Mouse (Mus musculus): ENCODE results near the gene Zfp92. TPM values are rescaled to one million over a fixed set of nuclear protein-coding genes. Genes with fewer than 3 reads are reported as not detected.
A peak's percentile ranks its signal among the peaks of the same experiment; 100 is the strongest.

Zfp92 gene
- polyA plus RNA-seq, 1 experiment from 2014 or later, result 0.45 TPM

GRCm38 (mm10) chrX:73468330-73468729, 57.4 kb downstream of the Zfp92 start:
- WGBS, result 71% methylated on average over 3 of the region's 3 CpGs
- no peak overlapping the region for H3K9ac ChIP-seq (ENCODE audit: low read depth, low read length)
- no peak overlapping the region for H3K4me2 ChIP-seq (ENCODE audit: low read depth, low read length)
- no peaks in the 10 kb centered on the region; the same call in 1 of the 2 replicates for H3K27me3 ChIP-seq (replicated peaks; ENCODE audit: control insufficient read depth, insufficient read depth, low read length)
- H3K27ac ChIP-seq (ENCODE audit: low read length), result 0 out of 2 replicates have a peak overlapping the region, but pooled peaks have one; percentile 66
- H3K4me1 ChIP-seq (ENCODE audit: control insufficient read depth, insufficient read depth, low read length), result no peaks in the 10 kb centered on the region
- no peaks in the 10 kb centered on the region for H3K9me3 ChIP-seq (ENCODE audit: control insufficient read depth, low read length)
- no peak overlapping the region for H3K4me3 ChIP-seq (ENCODE audit: low read length)
- no peaks in the 10 kb centered on the region for H3K36me3 ChIP-seq (ENCODE audit: control insufficient read depth, insufficient read depth, low read length)
- peak; percentile 71 for ATAC-seq

DNA sequence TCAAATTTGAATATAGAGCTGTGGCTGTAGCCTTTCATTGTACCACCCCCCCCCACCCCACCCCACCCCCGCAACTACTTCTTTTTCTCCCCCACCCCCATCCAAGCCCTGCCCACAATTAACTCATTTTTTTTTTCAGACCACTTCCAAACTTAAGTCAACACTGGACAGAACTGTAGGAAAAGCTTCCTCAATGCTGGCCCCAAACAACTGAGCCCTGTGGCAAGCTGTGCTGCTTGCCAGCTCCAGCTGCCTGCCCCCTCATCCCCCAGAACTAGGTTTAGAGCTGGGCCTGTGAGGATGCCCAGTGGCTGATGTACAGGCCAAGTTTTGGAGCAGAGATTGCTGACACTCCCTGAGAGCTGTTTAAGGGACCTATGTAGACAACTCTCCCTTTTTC, 57.9 kb downstream of the Zfp92 start:
- H3K9ac ChIP-seq (ENCODE audit: low read depth, low read length), result no peak overlapping the region
- peak overlapping the region; percentile 37; the same call in 1 of the 2 replicates for H3K27ac ChIP-seq (ENCODE audit: low read length)
- no peaks in the 10 kb centered on the region; the same call in 1 of the 2 replicates for H3K27me3 ChIP-seq (replicated peaks; ENCODE audit: control insufficient read depth, insufficient read depth, low read length)
- H3K9me3 ChIP-seq (ENCODE audit: control insufficient read depth, low read length), result no peaks in the 10 kb centered on the region
- 53% methylated on average over 1 of the region's 1 CpGs for WGBS
- no peak; the same call in 1 of the 2 replicates for ATAC-seq
- H3K4me1 ChIP-seq (ENCODE audit: control insufficient read depth, insufficient read depth, low read length), result no peaks in the 10 kb centered on the region
- no peak overlapping the region for H3K4me2 ChIP-seq (ENCODE audit: low read depth, low read length)
- no peak overlapping the region for H3K4me3 ChIP-seq (ENCODE audit: low read length)
- H3K36me3 ChIP-seq (ENCODE audit: control insufficient read depth, insufficient read depth, low read length), result no peaks in the 10 kb centered on the region

DNA sequence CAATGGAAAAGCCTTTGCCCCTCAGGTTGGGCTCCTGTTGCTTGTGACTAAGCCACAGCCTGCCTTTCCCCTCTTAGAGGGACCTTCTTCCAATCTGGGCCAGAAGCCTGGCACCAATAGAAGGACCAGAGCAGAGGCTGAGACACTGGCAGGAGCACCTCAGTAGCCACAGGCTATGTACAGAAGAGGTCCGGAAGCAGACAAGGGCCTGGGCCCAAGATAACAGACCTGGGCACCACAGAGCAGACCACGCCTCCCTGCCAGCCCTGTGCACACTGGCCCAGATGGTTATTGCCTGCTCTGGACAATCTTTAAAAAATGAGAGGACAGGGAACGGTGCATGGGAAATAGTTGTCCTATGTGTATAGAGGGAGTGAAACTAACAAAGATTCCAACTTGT, 60.9 kb downstream of the Zfp92 start:
- Histone ChIP-seq H3K9ac (ENCODE audit: low read depth, low read length) (no peak overlapping the region), H3K9me3 (ENCODE audit: control insufficient read depth, low read length) (no peaks in the 10 kb centered on the region), H3K4me1 (ENCODE audit: control insufficient read depth, insufficient read depth, low read length) (peaks cover 3% of the 10 kb centered on the region; the same call in 1 of the 2 replicates), H3K27me3 (replicated peaks; ENCODE audit: control insufficient read depth, insufficient read depth, low read length) (no peaks in the 10 kb centered on the region; the same call in 1 of the 2 replicates), H3K36me3 (ENCODE audit: control insufficient read depth, insufficient read depth, low read length) (no peaks in the 10 kb centered on the region), H3K27ac (ENCODE audit: low read length) (no peak overlapping the region), H3K4me2 (ENCODE audit: low read depth, low read length) (no peak overlapping the region), H3K4me3 (ENCODE audit: low read length) (no peak overlapping the region)
- ATAC-seq, result no peak
- 82% methylated on average over 3 of the region's 3 CpGs for WGBS

DNA sequence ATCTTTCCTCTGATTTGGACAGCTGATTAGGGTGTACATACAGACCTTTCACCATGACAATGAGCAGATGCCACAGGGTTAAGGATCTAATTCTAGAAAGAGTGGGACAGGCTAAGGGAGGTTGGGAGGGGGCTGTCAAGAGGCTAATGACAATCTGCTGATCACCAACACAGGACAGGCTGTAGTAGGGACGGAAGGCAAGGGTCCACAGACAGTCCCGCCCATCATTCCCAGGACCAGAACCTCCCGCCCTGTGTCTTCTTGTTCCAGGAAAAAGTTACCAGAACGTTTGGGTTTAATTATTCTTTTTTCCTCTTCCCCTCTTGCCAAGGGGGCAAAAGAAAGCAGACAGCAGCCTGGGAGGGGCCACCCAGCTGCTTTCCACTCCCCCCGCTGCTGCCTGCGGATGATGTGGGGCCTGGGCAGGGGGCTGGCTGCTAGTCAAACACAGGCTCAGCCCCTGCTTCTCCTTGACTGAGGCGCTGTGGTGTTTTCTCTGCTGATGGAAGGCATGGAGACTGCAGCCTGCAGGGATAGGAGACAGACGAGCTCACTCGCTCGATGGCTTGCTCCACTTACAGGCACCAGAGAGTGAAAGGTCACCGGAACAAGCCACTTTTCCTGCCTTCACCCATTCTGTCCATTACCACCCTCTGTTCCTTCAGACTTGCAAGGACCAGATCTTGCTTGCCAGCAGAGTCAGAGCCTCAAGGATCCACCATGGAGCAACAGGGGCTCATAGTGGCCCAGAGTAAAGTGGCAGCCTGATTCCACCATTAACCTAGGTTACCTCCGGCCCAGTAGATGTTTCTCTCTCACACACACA, 63.7 kb downstream of the Zfp92 start:
- Histone ChIP-seq H3K4me1 (ENCODE audit: control insufficient read depth, insufficient read depth, low read length) (peaks cover 3% of the 10 kb centered on the region; the same call in 1 of the 2 replicates), H3K4me3 (ENCODE audit: low read length) (no peak overlapping the region), H3K4me2 (ENCODE audit: low read depth, low read length) (no peak overlapping the region), H3K27ac (ENCODE audit: low read length) (peak overlapping the region; percentile 54), H3K9ac (ENCODE audit: low read depth, low read length) (no peak overlapping the region), H3K9me3 (ENCODE audit: control insufficient read depth, low read length) (no peaks in the 10 kb centered on the region), H3K36me3 (ENCODE audit: control insufficient read depth, insufficient read depth, low read length) (no peaks in the 10 kb centered on the region), H3K27me3 (replicated peaks; ENCODE audit: control insufficient read depth, insufficient read depth, low read length) (peaks cover 2% of the 10 kb centered on the region; the same call in 1 of the 2 replicates)
- ATAC-seq, result peak; percentile 62
- WGBS, result 47% methylated on average over 12 of the region's 12 CpGs

DNA sequence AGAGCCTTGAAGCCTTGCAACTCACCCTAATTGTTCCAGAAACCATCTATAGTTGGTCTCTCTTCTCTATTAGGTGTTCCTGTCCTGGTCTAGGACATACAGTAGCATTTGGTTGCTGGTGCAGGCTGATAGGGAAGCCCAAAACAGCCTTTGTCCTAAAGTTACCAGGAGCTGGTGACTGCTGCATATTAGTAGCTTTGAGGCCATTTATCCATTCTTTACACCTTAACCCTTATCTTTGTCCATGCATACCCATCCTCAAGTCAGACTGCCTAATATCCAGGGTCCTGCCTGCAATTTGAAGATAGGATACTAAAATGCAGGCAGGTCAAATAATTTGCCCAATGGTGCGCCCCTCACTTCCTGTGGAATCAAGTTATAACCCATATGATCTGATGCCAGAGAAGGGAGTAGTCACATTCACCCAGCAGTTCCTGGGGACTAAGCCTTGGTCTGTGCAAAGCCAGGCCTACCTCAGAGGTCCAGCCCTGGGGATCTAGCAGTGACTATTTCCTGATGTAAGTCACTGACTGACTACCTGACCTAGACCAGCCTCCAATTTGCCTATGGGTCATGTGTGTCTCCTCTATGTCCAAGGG, 64.9 kb downstream of the Zfp92 start:
- Histone ChIP-seq H3K27ac (ENCODE audit: low read length) (peak overlapping the region; percentile 43), H3K4me1 (ENCODE audit: control insufficient read depth, insufficient read depth, low read length) (peaks cover 3% of the 10 kb centered on the region; the same call in 1 of the 2 replicates), H3K4me3 (ENCODE audit: low read length) (no peak overlapping the region), H3K9ac (ENCODE audit: low read depth, low read length) (no peak overlapping the region), H3K9me3 (ENCODE audit: control insufficient read depth, low read length) (no peaks in the 10 kb centered on the region), H3K36me3 (ENCODE audit: control insufficient read depth, insufficient read depth, low read length) (no peaks in the 10 kb centered on the region), H3K27me3 (replicated peaks; ENCODE audit: control insufficient read depth, insufficient read depth, low read length) (peaks cover 5% of the 10 kb centered on the region; the same call in 1 of the 2 replicates), H3K4me2 (ENCODE audit: low read depth, low read length) (no peak overlapping the region)
- ATAC-seq, result no peak
- 92% methylated on average over 1 of the region's 1 CpGs for WGBS

GRCm38 (mm10) chrX:73476621-73477020, 65.7 kb downstream of the Zfp92 start:
- no peak overlapping the region for H3K9ac ChIP-seq (ENCODE audit: low read depth, low read length)
- H3K27me3 ChIP-seq (replicated peaks; ENCODE audit: control insufficient read depth, insufficient read depth, low read length), result peaks cover 5% of the 10 kb centered on the region; the same call in 1 of the 2 replicates
- peak; percentile 45 for ATAC-seq
- no peak overlapping the region for H3K4me2 ChIP-seq (ENCODE audit: low read depth, low read length)
- H3K4me3 ChIP-seq (ENCODE audit: low read length), result no peak overlapping the region
- peak overlapping the region; percentile 67 for H3K27ac ChIP-seq (ENCODE audit: low read length)
- 47% methylated on average over 2 of the region's 2 CpGs for WGBS
- H3K9me3 ChIP-seq (ENCODE audit: control insufficient read depth, low read length), result no peaks in the 10 kb centered on the region
- H3K4me1 ChIP-seq (ENCODE audit: control insufficient read depth, insufficient read depth, low read length), result peaks cover 3% of the 10 kb centered on the region; the same call in 1 of the 2 replicates
- H3K36me3 ChIP-seq (ENCODE audit: control insufficient read depth, insufficient read depth, low read length), result no peaks in the 10 kb centered on the region

GRCm38 (mm10) chrX:73477500-73477899, 66.6 kb downstream of the Zfp92 start:
- no peak for ATAC-seq
- H3K36me3 ChIP-seq (ENCODE audit: control insufficient read depth, insufficient read depth, low read length), result no peaks in the 10 kb centered on the region
- H3K27me3 ChIP-seq (replicated peaks; ENCODE audit: control insufficient read depth, insufficient read depth, low read length), result peaks cover 5% of the 10 kb centered on the region; the same call in 1 of the 2 replicates
- H3K9ac ChIP-seq (ENCODE audit: low read depth, low read length), result no peak overlapping the region
- H3K27ac ChIP-seq (ENCODE audit: low read length), result no peak overlapping the region
- H3K4me3 ChIP-seq (ENCODE audit: low read length), result no peak overlapping the region
- peaks cover 3% of the 10 kb centered on the region; the same call in 1 of the 2 replicates for H3K4me1 ChIP-seq (ENCODE audit: control insufficient read depth, insufficient read depth, low read length)
- WGBS, result 80% methylated on average over 2 of the region's 2 CpGs
- no peak overlapping the region for H3K4me2 ChIP-seq (ENCODE audit: low read depth, low read length)
- H3K9me3 ChIP-seq (ENCODE audit: control insufficient read depth, low read length), result no peaks in the 10 kb centered on the region

Other genes starting within 250 kb of the Zfp92 start
- not detected in 2 replicates for gene Spin2d, start 234.1 kb upstream of the Zfp92 start, polyA plus RNA-seq (2015; fragmentation: Nextera tagmentation; extraction: Ambion mirVana)
- gene Xlr3b, start 218.9 kb upstream of the Zfp92 start, polyA plus RNA-seq (2015; fragmentation: Nextera tagmentation; extraction: Ambion mirVana), result 7.6 and 7.9 TPM in 2 replicates
- gene Xlr4b, start 196.8 kb upstream of the Zfp92 start, polyA plus RNA-seq (2015; fragmentation: Nextera tagmentation; extraction: Ambion mirVana), result 1.8 and 1.9 TPM in 2 replicates
- gene F8a, start 182.8 kb upstream of the Zfp92 start, polyA plus RNA-seq (2015; fragmentation: Nextera tagmentation; extraction: Ambion mirVana), result 14.7 and 14.9 TPM in 2 replicates
- gene Xlr4c, start 168.0 kb upstream of the Zfp92 start, polyA plus RNA-seq (2015; fragmentation: Nextera tagmentation; extraction: Ambion mirVana), result 1.2 and 1.6 TPM in 2 replicates
- gene Xlr3c, start 145.7 kb upstream of the Zfp92 start, polyA plus RNA-seq (2015; fragmentation: Nextera tagmentation; extraction: Ambion mirVana), result not detected in 2 replicates
- 0.40 and 0.42 TPM in 2 replicates for gene Xlr5a, start 118.1 kb upstream of the Zfp92 start, polyA plus RNA-seq (2015; fragmentation: Nextera tagmentation; extraction: Ambion mirVana)
- gene Xlr5c, start 118.1 kb upstream of the Zfp92 start, polyA plus RNA-seq (2015; fragmentation: Nextera tagmentation; extraction: Ambion mirVana), result 0.26 TPM in 1 of 2 replicates, not detected in the other
- not detected in 2 replicates for gene Gm45015, start 74.3 kb upstream of the Zfp92 start, polyA plus RNA-seq (2015; fragmentation: Nextera tagmentation; extraction: Ambion mirVana)
- 7.4 and 8.1 TPM in 2 replicates for gene Zfp275, start 68.5 kb upstream of the Zfp92 start, polyA plus RNA-seq (2015; fragmentation: Nextera tagmentation; extraction: Ambion mirVana)
- gene Gm18336, start 12.4 kb upstream of the Zfp92 start, polyA plus RNA-seq (2015; fragmentation: Nextera tagmentation; extraction: Ambion mirVana), result not detected in 2 replicates
- not detected in 2 replicates for gene Trex2, start 24.2 kb downstream of the Zfp92 start, polyA plus RNA-seq (2015; fragmentation: Nextera tagmentation; extraction: Ambion mirVana)
- 47.5 and 60.3 TPM in 2 replicates for gene Haus7, start 47.9 kb downstream of the Zfp92 start, polyA plus RNA-seq (2015; fragmentation: Nextera tagmentation; extraction: Ambion mirVana)
- gene Bgn, start 72.5 kb downstream of the Zfp92 start, polyA plus RNA-seq (2015; fragmentation: Nextera tagmentation; extraction: Ambion mirVana), result 48.1 and 54.3 TPM in 2 replicates
- gene Atp2b3, start 92.0 kb downstream of the Zfp92 start, polyA plus RNA-seq (2015; fragmentation: Nextera tagmentation; extraction: Ambion mirVana), result 0.18 and 0.32 TPM in 2 replicates
- 6.7 and 7.3 TPM in 2 replicates for gene Dusp9, start 228.3 kb downstream of the Zfp92 start, polyA plus RNA-seq (2015; fragmentation: Nextera tagmentation; extraction: Ambion mirVana)
- gene Pnck, start 249.0 kb downstream of the Zfp92 start, polyA plus RNA-seq (2015; fragmentation: Nextera tagmentation; extraction: Ambion mirVana), result 9.8 and 11.4 TPM in 2 replicates